Mouse (Mus musculus): ENCODE measurements at regions not wholly inside any gene's neighbourhood (a gene's known extent, or its start where the extent isn't known, plus 50 kb on each side); places are given as distances from the start of the nearest gene placed in this dataset.

DNA sequence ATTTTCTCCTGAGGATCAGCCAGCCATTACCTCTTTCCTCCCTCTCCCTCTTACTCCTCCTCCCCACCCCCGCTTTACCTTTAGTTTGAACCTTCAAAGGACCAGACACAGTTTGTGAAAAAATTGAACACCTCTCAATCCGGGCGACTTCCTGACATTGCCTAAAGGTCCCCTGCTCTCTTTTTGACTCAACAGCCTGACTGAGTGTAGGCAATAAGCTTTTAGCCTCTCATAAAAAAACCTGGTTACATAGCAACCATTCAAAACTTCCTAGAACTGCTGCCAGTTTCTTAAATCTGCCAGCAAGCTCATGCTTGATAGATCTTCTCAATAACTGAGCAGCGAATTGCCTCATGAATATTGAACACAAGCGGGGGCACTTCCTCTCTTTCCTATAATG lies 71.7 kb downstream of the Zfp945 start:
- no peak for ATAC-seq (replicated peaks; ENCODE audit: low read depth, poor library complexity, severe bottlenecking)

DNA sequence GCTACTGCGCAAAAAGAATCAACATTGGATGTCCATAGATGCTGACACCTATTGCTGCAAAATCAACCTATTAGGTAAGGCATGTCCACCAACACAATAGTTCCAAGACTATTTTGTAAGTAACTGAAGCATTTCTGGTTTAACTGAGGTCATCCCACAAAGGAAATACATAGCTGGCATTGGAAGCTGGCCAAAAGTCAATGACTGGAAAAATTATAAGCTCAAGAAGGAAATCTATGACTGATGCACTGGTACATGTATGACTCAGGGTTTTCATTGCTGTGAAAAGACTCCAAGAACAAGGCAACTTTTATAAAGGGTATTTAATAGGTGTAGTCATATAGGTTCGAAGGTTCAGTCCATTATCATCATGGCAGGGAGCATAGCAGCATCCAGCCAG lies 82.5 kb downstream of the Zfp945 start:
- no peak for ATAC-seq (replicated peaks; ENCODE audit: low read depth, poor library complexity, severe bottlenecking)

DNA sequence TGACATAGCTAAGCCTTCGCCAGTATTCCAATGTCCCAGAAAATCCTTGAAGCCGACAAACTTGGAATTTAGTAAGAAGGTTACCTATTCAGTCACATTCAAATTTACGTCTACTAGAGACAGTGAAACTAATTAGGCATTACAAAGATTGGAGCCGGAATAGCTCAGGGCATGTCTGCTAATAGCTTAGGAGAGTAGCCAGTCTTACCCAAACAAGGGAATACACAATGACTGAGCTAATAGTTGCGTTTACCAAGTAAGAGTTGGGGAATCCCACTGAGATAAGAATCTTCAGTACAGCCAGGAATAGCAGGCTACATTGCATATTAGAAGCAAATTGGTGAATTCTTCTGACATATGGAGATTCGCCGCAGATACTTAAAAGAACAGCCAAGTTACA lies 121.2 kb downstream of the Zfp945 start:
- no peak for ATAC-seq (replicated peaks; ENCODE audit: low read depth, poor library complexity, severe bottlenecking)

DNA sequence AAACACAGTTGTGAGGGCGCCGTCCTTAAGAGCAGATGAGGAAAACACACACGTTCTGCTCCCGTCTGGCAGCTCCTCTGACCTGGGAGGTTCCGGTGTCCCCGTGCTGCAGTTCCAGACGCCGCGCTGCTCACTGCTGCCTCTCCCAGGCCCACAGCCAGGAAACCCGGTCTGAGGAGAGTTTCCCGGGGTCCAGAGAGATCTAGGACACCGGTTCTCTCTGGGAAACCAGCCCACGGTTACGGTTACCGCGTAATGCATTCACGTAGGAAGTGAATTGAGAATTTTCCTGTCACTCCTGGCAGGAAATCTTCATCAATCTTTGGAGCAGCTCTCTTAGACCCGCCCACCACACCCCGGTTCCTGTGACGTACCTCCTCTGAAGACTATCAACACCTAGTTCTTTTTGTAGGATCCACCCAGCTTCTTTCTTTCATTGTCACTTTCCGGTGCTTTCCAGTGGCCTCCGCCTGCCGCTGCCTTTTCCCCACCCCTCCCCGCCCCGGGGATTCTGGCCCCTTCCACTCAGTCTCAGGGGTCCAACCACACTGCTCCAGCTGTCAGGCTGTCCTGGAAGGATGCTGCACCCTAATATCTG lies 127.3 kb downstream of the Zfp945 start:
- peak; percentile 89 for ATAC-seq (replicated peaks; ENCODE audit: low read depth, poor library complexity, severe bottlenecking)

DNA sequence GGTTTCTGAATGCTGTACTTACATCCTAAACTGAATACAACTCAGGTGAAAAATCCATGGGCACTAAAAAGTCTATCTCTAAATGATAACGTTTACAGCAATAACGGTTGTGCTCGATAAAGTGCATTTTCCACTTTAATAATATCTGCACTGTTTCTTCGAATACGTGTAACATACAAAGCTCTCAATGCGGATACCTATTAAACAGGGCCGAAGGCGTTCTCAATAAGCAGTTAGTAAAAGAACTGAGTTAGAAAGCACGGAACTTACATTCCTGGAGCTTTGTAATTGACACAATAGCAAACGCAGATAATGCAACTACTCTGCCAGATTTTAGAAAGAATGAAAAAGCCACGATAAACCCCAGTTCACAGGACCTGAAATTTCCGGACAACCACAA lies 127.8 kb downstream of the Zfp945 start:
- peak; percentile 13 for ATAC-seq (replicated peaks; ENCODE audit: low read depth, poor library complexity, severe bottlenecking)

DNA sequence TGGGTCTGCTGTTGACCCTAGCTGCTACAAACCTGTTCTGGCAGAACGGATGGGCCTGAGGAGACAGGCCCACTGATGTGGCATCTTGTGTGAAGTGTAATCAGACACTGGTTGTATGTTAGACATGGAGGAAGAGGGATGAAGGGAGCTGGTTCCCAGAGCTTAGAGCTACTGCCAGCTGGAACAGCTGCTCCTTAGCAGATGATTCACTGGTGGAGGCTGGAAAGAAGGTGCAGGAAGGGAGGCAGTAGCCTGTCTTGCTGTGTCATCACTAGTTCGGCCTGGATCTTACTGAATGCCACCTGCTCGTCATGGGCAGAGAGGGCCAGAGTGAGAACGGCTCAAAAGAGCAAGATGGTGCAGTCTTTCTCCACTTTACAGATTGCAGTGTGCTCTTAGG lies 130.6 kb downstream of the Zfp945 start:
- no peak for ATAC-seq (replicated peaks; ENCODE audit: low read depth, poor library complexity, severe bottlenecking)
